Mouse (Mus musculus) kidney, adult 11 months (tissue): ENCODE results near the gene Dleu7.

Experiments
- DNase-seq: peaks from one replicate; pipeline ENCODE4 v3.0.0; 2022

The Dleu7 gene

DNA sequence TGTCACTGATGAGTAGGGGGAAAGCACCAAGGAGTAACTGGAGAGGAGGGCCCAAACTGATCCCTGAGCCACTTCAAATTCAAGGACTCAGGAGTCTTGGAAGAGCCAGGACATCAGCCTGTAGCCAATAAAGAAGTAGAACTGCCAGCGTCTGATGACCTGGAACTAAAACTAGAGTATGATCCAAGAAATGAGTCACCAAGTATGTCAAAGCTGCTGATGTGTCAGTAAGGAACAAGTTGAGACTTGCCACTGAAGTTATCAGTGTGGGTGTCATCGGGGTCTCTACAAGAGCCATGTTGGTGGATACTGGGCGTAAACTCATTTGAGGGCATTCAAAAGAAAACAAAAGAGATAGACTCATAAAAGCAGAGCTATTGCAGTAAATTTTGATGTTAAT lies 19.2 kb downstream of the Dleu7 start:
- DNase-seq: no peak

DNA sequence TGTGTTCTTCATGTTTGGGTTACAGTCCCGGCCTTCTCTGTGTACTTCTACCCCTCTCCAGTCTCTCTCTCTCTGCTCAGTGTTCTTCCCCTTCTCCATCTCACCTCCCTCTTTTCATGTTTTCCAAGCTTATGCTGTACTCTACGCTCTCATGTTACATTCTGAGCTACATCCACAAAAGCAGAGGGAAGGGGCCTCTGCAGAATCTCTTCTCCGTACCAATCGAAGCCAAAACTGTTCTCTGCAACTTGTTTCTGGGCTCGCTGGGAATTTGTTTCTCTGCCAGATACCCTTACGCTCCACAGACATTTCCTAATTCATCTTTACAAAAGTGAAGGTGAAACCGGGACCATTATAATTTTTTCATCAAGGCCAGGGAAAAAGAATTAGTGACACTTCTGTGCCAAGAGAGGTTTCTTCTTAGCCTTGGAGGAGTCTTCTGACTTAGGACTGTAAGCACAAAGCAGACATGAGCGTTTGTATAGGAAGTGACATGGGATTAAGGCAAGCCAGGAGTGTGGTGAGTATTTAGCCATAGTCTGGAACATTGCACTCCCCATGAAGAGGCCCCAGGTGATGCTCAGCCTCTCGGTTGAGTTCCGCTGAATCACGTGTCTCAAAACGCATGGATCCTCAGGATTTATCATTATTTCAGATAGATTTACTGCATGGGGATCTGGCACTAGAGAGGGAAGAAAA lies 22.0 kb downstream of the Dleu7 start:
- DNase-seq: no peak

DNA sequence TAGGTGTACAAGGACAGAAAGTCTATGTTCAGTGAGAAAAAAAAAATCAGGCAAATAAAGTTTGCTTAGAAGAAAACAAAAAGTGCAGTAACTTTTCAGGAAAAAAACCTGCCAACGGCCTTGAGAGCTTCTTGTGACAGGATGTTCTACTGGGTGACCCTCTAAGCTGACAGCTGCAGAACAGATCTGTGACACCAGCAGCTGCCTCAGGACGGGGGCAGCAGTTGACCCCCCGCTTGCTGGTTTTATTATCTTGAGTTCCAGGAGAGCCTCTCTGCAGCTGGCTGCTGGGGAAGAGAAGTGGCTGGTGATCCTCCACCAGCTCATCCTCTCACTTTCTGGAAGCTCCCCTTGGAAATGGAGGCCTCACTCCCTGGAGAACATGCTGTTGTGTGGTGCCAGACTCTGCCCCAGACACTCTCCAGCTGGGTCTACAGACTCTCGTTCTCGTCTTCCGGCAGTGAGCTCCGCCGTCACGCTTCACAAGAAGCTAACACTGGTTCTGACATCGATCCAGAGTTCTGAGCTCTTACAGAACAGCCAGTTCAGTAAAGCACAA lies 33.8 kb downstream of the Dleu7 start:
- no peak for DNase-seq

DNA sequence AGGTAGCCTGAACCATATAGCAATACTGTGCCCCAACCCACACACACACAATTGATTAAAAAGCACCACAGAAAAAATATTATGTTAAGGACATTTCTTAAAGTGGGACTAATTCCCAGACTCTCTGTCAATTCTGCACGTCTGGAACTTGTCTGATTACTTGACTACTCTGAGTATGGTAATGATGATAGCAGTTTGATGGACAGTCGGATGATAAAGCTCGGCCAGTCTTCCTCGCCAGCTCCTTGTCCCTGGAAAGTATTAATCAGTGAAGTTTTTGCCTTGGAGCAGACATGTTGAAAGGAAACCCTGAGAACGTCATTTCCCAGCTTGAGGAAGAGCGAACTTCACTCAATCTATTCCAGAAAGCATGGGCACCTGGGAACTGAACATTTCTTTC lies 34.7 kb downstream of the Dleu7 start:
- no peak for DNase-seq

DNA sequence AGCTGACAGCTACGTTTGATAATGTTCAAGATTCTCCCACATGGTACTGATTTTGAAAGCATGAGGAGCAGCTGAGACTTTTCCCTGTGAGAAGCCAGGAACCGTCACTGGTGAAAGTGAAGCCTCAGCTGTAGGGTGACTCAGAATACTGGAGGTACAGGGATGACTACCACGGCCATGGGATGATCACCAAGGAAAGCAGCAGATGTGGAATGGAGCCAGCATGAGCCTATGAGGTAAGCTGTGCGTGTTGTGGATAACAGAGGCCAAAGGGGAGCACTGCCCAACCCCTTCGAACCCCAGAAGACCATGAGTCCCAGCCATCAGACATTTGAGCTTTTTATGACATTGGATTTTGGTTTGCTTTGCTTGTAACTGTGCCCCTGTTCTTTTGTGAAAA lies 36.8 kb downstream of the Dleu7 start:
- DNase-seq: no peak

DNA sequence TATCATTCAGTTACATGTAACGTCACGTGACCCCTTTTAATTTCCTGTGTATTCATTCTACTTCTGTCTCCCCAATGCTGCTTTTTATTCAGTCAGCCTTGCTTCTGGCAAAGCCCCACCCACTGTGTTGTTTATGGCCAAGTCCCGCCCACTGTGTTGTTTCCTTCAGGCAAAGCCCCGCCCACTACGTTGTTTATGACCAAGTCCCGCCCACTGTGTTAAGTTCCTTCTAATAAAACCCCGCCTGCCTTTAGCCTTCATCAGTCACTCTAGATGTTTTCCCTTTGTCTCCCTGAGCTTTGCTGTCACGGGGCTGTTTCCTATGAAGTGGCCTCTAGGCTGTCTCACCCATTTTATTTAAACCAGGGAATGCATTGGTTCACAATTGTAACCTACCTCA lies 38.5 kb downstream of the Dleu7 start:
- DNase-seq: no peak

DNA sequence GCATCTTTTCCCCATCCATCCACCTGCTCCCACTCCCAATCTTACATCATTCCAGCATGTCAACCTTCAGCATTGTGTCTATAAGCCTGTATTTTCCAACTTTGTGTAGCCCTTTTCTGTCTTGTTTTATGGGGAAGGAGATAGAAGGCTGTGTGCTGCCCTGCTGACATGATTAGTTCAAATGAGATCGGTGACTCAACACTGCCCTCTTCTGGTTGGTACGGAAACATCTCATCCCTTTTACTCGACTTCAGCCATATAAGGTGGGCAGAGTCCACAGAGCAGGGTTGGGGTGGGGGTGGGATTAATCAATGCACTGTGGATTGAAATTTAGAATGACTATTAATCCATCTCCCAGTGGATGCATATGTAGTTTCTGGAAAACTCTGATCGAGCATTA lies 40.8 kb downstream of the Dleu7 start:
- peak; percentile 10 for DNase-seq

GRCm38 (mm10) chr14:62250046-62250445 lies 42.8 kb downstream of the Dleu7 start:
- no peak for DNase-seq

- DNase-seq: no peak
Observed at GRCm38 (mm10) chr14:62249251-62249650, 43.6 kb downstream of the Dleu7 start.

GRCm38 (mm10) chr14:62248796-62249195 lies 44.1 kb downstream of the Dleu7 start:
- peak; percentile 15 for DNase-seq

DNA sequence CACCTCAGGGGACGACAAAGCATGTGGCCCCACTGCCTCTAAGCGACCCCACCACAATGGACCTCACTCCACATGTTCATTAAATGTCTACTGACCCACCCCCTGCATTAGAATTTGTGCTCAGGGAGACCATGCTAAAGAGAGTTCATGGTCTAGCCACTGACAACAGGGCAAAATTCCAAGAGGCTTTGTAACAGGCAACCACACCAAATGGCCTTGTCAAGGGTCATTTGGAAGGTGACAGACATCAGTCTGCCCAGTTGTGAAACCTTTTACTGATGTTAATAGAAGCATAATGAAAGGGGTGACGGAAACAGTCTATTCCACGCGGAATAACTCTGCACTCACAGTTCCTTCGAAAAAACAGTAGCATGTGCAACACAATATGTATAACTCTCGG lies 44.5 kb downstream of the Dleu7 start:
- DNase-seq: no peak

DNA sequence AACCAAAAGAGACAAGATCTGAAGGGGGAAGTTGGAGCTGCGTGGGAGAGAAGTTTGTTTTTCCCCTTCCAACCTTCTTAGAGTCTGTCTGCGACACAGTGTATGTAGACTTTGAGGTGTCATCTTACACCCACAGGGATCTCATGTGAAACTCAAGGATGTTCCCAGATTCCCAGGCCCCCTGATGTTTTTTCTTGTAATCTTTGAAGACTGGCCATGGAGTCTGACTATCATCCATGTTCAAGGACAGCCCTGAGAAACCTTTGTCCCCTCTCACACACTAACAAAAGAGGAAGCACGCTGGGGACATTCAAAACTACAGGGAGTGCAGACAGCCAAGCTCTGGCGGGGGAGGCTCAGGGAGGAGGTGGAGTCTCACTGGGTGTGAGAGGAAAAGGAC lies 47.3 kb downstream of the Dleu7 start:
- DNase-seq: no peak

DNA sequence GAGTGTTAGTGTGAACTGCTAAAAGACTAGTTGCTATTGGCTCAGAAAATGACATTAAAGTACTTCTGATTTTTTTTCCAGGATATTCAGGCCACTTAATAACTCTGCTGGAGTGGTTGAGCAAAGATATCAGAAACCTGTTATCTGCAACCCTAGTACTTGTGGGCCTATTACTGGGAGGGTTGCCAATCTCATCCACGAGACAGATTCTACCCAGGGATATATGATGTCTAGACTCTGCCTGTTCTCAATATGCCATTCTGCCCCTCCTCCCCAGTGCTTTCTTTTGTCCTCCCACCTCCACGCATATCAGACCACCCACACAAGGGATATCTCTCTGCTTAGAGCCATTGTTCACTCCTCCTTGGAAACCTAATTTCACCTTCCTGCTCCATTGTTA lies 49.3 kb downstream of the Dleu7 start:
- DNase-seq: no peak

- no peak for DNase-seq
Observed at GRCm38 (mm10) chr14:62235969-62236368, 56.9 kb downstream of the Dleu7 start.

DNA sequence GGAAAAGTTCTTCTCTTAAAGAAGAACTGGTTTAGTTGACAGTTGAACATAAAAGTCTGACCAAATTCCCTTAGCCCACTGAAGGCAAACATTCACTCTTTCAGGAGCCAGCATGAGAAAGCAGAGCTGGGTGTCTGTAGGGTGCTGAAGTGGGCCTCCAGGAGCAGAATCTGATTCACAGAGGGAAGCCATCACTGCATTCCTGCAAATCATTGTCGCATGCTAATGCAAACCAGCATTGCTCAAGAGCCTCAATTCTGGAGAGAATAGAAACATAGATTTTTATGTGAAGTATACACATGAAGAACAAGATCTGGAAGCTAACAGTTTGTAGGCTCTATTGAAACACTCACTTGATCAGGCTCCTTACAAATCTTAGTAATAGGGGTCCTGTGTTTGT lies 57.6 kb downstream of the Dleu7 start:
- no peak for DNase-seq

DNA sequence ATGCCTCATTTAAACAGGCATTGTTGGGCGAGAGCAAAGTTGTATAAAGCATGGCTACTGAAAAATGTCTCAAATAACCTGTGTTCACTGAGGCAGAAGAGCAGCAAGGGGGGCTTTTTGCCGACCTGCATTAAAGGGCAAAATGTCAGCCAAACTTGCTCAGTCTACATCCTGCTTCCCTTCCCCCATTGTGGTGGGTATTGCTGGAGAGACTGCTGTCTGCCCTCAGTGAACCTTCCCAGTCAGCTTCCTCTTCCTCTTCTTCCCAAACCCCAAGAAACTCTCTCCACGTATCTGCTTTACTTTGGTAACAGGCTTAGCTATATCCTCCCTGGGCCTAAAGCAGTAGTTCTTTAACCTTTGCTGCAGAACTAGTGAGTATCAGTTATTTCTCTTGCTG lies 61.9 kb downstream of the Dleu7 start:
- no peak for DNase-seq

- DNase-seq: no peak
Observed at GRCm38 (mm10) chr14:62227101-62227500, 65.7 kb downstream of the Dleu7 start.

- DNase-seq: no peak
Observed at GRCm38 (mm10) chr14:62226576-62227047, 66.2 kb downstream of the Dleu7 start.
